Mouse (Mus musculus) testis, adult 2 months (tissue): ENCODE results near the gene Maneal.

Source experiments
- CTCF ChIP-seq: fragments of 200-500 bp; IDR thresholded peaks from 2 replicates; pipeline ENCODE4 v1.5.1; 2012; ENCODE audit warnings: low read depth, mild to moderate bottlenecking, inconsistent platforms, low read length, moderate library complexity; ENCODE audit not compliant: control insufficient read depth, insufficient read depth, insufficient replicate concordance
- POLR2A ChIP-seq: fragments of 200-500 bp; IDR thresholded peaks from 2 replicates; pipeline ENCODE4 v1.6.1; 2012; ENCODE audit warnings: low read depth, mild to moderate bottlenecking, inconsistent platforms, low read length, moderate library complexity; ENCODE audit not compliant: control insufficient read depth

GRCm38 (mm10) chr4:124809136-124809883, 52.7 kb downstream of the Maneal start:
- TF ChIP-seq CTCF (no peak), POLR2A (no peak)
